Mouse (Mus musculus) cortical plate, adult 2 months (tissue): ENCODE measurements around the gene Cd86.

Source experiments
- CTCF ChIP-seq: fragments of 200-500 bp; IDR thresholded peaks from 2 replicates; pipeline ENCODE4 v1.5.1; 2011; ENCODE audit warnings: mild to moderate bottlenecking, control low read depth, low read length; ENCODE audit not compliant: insufficient read depth; ENCODE audit errors: extremely low read depth
- POLR2A ChIP-seq: fragments of 200-500 bp; IDR thresholded peaks from 2 replicates; pipeline ENCODE4 v1.6.1; 2011; ENCODE audit warnings: mild to moderate bottlenecking, low read length, control low read depth; ENCODE audit not compliant: insufficient read depth; ENCODE audit errors: extremely low read depth

- TF ChIP-seq CTCF = no peak
- no peak for TF ChIP-seq POLR2A
Observed at GRCm38 (mm10) chr16:36670590-36670989, 4.7 kb upstream of the Cd86 start.
